Mouse (Mus musculus): ENCODE data around the gene Cyth1. TPM values are rescaled to one million over a fixed set of nuclear protein-coding genes. Genes with fewer than 3 reads are reported as not detected.

Cyth1 gene
- total and polyA plus RNA-seq, 3 experiments = 49.7 to 108 (median 79.7) TPM

DNA sequence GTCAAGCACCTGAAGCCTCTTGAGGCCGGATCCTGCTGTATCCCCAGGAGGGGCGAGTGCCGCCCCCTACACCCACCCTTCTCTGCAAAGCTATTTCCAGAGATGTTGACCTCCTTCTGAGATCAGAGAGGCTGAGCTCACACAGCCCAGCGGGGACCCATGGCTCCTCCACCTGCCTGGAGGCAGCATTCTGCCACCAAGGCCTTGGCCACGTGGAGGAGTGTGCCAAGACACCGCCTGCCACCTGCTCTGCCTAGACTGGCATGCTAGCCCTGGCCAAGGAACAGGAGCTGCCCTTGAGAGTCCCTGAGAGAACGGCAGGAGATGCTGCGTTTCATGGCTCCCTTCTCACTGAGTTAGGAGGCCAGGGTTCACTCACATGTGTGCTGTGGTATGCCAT, 83.8 kb downstream of the Cyth1 start:
- dilution Hi-C loops (cut with MboI; ENCODE audit: extremely low pct_ligation_motif_present, extremely low pct_unique_long_range_greater_than_20kb, low sequenced_read_pairs) (no loop called here), in situ Hi-C loops (cut with MboI; ENCODE audit: low pct_ligation_motif_present, low pct_unique_long_range_greater_than_20kb, low sequenced_read_pairs) (no loop called here)
- Histone ChIP-seq H3K9me3 (replicated peaks; ENCODE audit: low read length) (no peaks in the 10 kb centered on the region), H3K27ac (ENCODE audit: insufficient read depth, low read depth) (no peak overlapping the region), H3K4me3 (replicated peaks in 1 of 3; ENCODE audit: low read depth in 2 of 3, low read length in 2 of 3, poor library complexity in 1 of 3) (no peak overlapping the region), H3K4me2 (ENCODE audit: insufficient read depth, low read depth, poor library complexity, severe bottlenecking) (no peak overlapping the region), H3K79me2 (replicated peaks; ENCODE audit: control insufficient read depth, extremely low read depth, insufficient read depth, poor library complexity, severe bottlenecking) (no peaks in the 10 kb centered on the region), H3K4me1 (ENCODE audit: control insufficient read depth in 1 of 2, insufficient read depth in 2 of 2) (peaks cover 0 to 34% of the 10 kb centered on the region in 2 experiments; a peak in 2 of 4 replicates), H3K36me3 (replicated peaks in 1 of 2; ENCODE audit: control insufficient read depth in 1 of 2, insufficient read depth in 1 of 2, low read length in 1 of 2) (peaks cover 75 to 94% of the 10 kb centered on the region in 2 experiments), H3K27me3 (replicated peaks) (no peaks in the 10 kb centered on the region), H3K9ac (ENCODE audit: insufficient read depth, low read depth) (no peak overlapping the region)
- DNase-seq (ENCODE audit: extremely low read depth) = no peak
- TF ChIP-seq BHLHE40 (IDR thresholded peaks at IDR 0.05; ENCODE audit: low read depth, low read length) = no peak

DNA sequence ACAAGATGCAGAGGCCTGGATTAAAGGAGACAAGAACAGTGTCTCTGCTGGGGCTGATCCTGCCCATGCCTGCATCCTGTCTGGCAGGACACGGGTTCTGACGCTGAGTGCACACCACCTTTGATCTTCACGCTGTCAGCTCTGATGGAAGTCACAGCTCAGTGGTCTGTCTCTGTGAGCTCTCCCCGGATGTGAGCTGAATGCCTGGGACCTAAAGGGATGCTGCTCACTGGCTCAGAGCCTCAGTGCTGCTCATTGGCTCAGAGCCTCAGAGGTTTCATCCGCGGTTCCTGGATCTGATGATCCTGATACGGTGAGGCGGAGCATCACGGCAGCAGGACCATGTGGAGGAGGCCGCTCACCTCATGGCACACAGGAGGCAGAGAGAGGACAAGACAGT, 86.1 kb downstream of the Cyth1 start:
- H3K27me3 ChIP-seq (replicated peaks) = no peaks in the 10 kb centered on the region
- H3K36me3 ChIP-seq (replicated peaks in 1 of 2; ENCODE audit: control insufficient read depth in 1 of 2, insufficient read depth in 1 of 2, low read length in 1 of 2) = peaks cover 54 to 73% of the 10 kb centered on the region in 2 experiments
- TF ChIP-seq BHLHE40 (IDR thresholded peaks at IDR 0.05; ENCODE audit: low read depth, low read length) = no peak
- no peak for TF ChIP-seq MAX (IDR thresholded peaks at IDR 0.05; ENCODE audit: low read length)
- TF ChIP-seq CHD1 (IDR thresholded peaks at IDR 0.05; ENCODE audit: low read depth, low read length) = no peak
- no peak for TF ChIP-seq ZC3H11A (IDR thresholded peaks at IDR 0.05; ENCODE audit: low read depth, low read length)
- TF ChIP-seq UBTF (IDR thresholded peaks at IDR 0.05; ENCODE audit: low read depth, low read length) = no peak
- DNase-seq (ENCODE audit: extremely low read depth) = no peak
- no peaks in the 10 kb centered on the region for H3K79me2 ChIP-seq (replicated peaks; ENCODE audit: control insufficient read depth, extremely low read depth, insufficient read depth, poor library complexity, severe bottlenecking)
- H3K4me1 ChIP-seq (ENCODE audit: control insufficient read depth in 1 of 2, insufficient read depth in 2 of 2) = peaks cover 10 to 57% of the 10 kb centered on the region in 2 experiments
- dilution Hi-C loops (cut with MboI; ENCODE audit: extremely low pct_ligation_motif_present, extremely low pct_unique_long_range_greater_than_20kb, low sequenced_read_pairs) (no loop called here), in situ Hi-C loops (cut with MboI; ENCODE audit: low pct_ligation_motif_present, low pct_unique_long_range_greater_than_20kb, low sequenced_read_pairs) (no loop called here)
- H3K9ac ChIP-seq (ENCODE audit: insufficient read depth, low read depth) = no peak overlapping the region
- no peak overlapping the region for H3K4me2 ChIP-seq (ENCODE audit: insufficient read depth, low read depth, poor library complexity, severe bottlenecking)
- H3K4me3 ChIP-seq (replicated peaks in 1 of 3; ENCODE audit: low read depth in 2 of 3, low read length in 2 of 3, poor library complexity in 1 of 3) = no peak overlapping the region
- no peak overlapping the region for H3K27ac ChIP-seq (ENCODE audit: insufficient read depth, low read depth)
- no peaks in the 10 kb centered on the region for H3K9me3 ChIP-seq (replicated peaks; ENCODE audit: low read length)

DNA sequence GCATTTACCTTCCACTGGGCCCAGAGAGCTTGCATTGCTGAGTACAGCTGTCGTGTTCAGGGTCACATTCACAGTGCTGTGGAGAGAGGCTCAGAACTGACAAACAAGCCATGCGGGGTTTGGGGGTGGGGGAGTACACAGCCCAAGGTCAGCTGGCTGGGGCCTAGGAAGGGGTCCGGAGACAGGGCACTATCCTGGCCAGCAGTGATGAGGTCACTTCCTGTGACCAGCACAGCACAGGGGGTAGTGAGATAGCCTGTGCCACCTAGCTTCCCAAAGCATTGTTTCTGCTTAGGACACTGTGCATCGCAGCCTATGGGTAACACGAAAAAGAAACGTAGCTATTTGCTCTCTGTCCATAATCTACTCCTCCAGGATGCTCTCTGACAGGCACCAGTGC, 87.2 kb downstream of the Cyth1 start:
- H3K9me3 ChIP-seq (replicated peaks; ENCODE audit: low read length) = peaks cover under 1% of the 10 kb centered on the region
- H3K79me2 ChIP-seq (replicated peaks; ENCODE audit: control insufficient read depth, extremely low read depth, insufficient read depth, poor library complexity, severe bottlenecking) = no peaks in the 10 kb centered on the region
- H3K4me1 ChIP-seq (ENCODE audit: control insufficient read depth in 1 of 2, insufficient read depth in 2 of 2) = peaks cover 18 to 67% of the 10 kb centered on the region in 2 experiments
- H3K36me3 ChIP-seq (replicated peaks in 1 of 2; ENCODE audit: control insufficient read depth in 1 of 2, insufficient read depth in 1 of 2, low read length in 1 of 2) = peaks cover 44 to 63% of the 10 kb centered on the region in 2 experiments
- dilution Hi-C loops (cut with MboI; ENCODE audit: extremely low pct_ligation_motif_present, extremely low pct_unique_long_range_greater_than_20kb, low sequenced_read_pairs) (no loop called here), in situ Hi-C loops (cut with MboI; ENCODE audit: low pct_ligation_motif_present, low pct_unique_long_range_greater_than_20kb, low sequenced_read_pairs) (no loop called here)
- H3K27ac ChIP-seq (ENCODE audit: insufficient read depth, low read depth) = no peak overlapping the region
- TF ChIP-seq JUND (conservative IDR thresholded peaks at IDR 0.05; ENCODE audit: low read depth, low read length) (no peak), UBTF (IDR thresholded peaks at IDR 0.05; ENCODE audit: low read depth, low read length) (no peak), KAT2A (IDR thresholded peaks at IDR 0.05; ENCODE audit: insufficient replicate concordance, low read length) (no peak), MEF2A (IDR thresholded peaks at IDR 0.05; ENCODE audit: borderline replicate concordance, low read depth, low read length) (no peak), MYC (IDR thresholded peaks at IDR 0.05; ENCODE audit: low read depth, low read length) (no peak), E2F4 (IDR thresholded peaks at IDR 0.05; ENCODE audit: insufficient replicate concordance, low read depth, low read length) (no peak), ETS1 (conservative IDR thresholded peaks at IDR 0.05; ENCODE audit: low read depth, low read length) (no peak), NELFE (IDR thresholded peaks at IDR 0.05; ENCODE audit: low read depth, low read length) (no peak), SMC3 (IDR thresholded peaks at IDR 0.05; ENCODE audit: low read depth, low read length) (no peak), BHLHE40 (IDR thresholded peaks at IDR 0.05; ENCODE audit: low read depth, low read length) (no peak), JUN (IDR thresholded peaks at IDR 0.05; ENCODE audit: insufficient read depth, low read depth, low read length) (no peak), HCFC1 (IDR thresholded peaks at IDR 0.05; ENCODE audit: low read depth, low read length) (no peak)
- no peak overlapping the region for H3K9ac ChIP-seq (ENCODE audit: insufficient read depth, low read depth)
- no peak for DNase-seq (ENCODE audit: extremely low read depth)
- no peaks in the 10 kb centered on the region for H3K27me3 ChIP-seq (replicated peaks)
- H3K4me2 ChIP-seq (ENCODE audit: insufficient read depth, low read depth, poor library complexity, severe bottlenecking) = no peak overlapping the region
- no peak overlapping the region for H3K4me3 ChIP-seq (replicated peaks in 1 of 3; ENCODE audit: low read depth in 2 of 3, low read length in 2 of 3, poor library complexity in 1 of 3)
